Mouse (Mus musculus): ENCODE data around the gene Smarcd1. TPM values are rescaled to one million over a fixed set of nuclear protein-coding genes. Genes with fewer than 3 reads are reported as not detected.
"Not testable (repeated sequence)": the region's sequence is repeated elsewhere in the genome, so short reads cannot be mapped to it uniquely, and the experiment has no call there.

Gene Smarcd1
- total RNA-seq, 2 experiments from 2014 or later: 15.4 to 15.9 TPM

GRCm38 (mm10) chr15:99714858-99715257 is 12.9 kb downstream of the Smarcd1 start:
- DNase-seq: peak; percentile 78

- no peak for DNase-seq
These were observed 13.5 kb downstream of the Smarcd1 start for GRCm38 (mm10) chr15:99715361-99715865.

GRCm38 (mm10) chr15:99715982-99716746 is 14.2 kb downstream of the Smarcd1 start:
- no peak for DNase-seq

- DNase-seq: no peak
These were observed 14.9 kb downstream of the Smarcd1 start for GRCm38 (mm10) chr15:99716814-99717213.

- peak; percentile 67 for DNase-seq
These were observed 15.7 kb downstream of the Smarcd1 start, which contains the start of gene Gpd1 for GRCm38 (mm10) chr15:99717386-99718334. Gene Gpd1, plus strand, starts transcription at chr15:99717515.

- peak; percentile 50 for DNase-seq
These were observed 16.6 kb downstream of the Smarcd1 start for GRCm38 (mm10) chr15:99718461-99719021.

GRCm38 (mm10) chr15:99719865-99720264 is 17.9 kb downstream of the Smarcd1 start:
- no peak for DNase-seq

- DNase-seq: no peak
These were observed 20.2 kb downstream of the Smarcd1 start for GRCm38 (mm10) chr15:99721921-99722743.

- DNase-seq: no peak
These were observed 21.2 kb downstream of the Smarcd1 start for GRCm38 (mm10) chr15:99723120-99723514.

GRCm38 (mm10) chr15:99723515-99724291 is 21.8 kb downstream of the Smarcd1 start:
- peak; percentile 72 for DNase-seq

GRCm38 (mm10) chr15:99724292-99725021 is 22.5 kb downstream of the Smarcd1 start:
- peak; percentile 68 for DNase-seq

GRCm38 (mm10) chr15:99725341-99726155 is 23.6 kb downstream of the Smarcd1 start, which contains the start of gene Cox14:
Gene Cox14, plus strand, starts transcription at chr15:99725618.
- peak; percentile 93 for DNase-seq

GRCm38 (mm10) chr15:99726549-99726948 is 24.6 kb downstream of the Smarcd1 start:
- no peak for DNase-seq

- not testable (repeated sequence) for DNase-seq
These were observed 25.1 kb downstream of the Smarcd1 start for GRCm38 (mm10) chr15:99727039-99727438.

- DNase-seq: no peak
These were observed 25.6 kb downstream of the Smarcd1 start for GRCm38 (mm10) chr15:99727525-99727924.

- no peak for DNase-seq
These were observed 26.3 kb downstream of the Smarcd1 start for GRCm38 (mm10) chr15:99728211-99728610.

- DNase-seq: no peak
These were observed 27.3 kb downstream of the Smarcd1 start for GRCm38 (mm10) chr15:99729056-99729783.

GRCm38 (mm10) chr15:99731167-99731566 is 29.2 kb downstream of the Smarcd1 start:
- DNase-seq: no peak
